Mouse (Mus musculus) liver, embryonic 13.5 days (tissue): ENCODE measurements at regions not wholly inside any gene's neighbourhood (a gene's known extent, or its start where the extent isn't known, plus 50 kb on each side); places are given as distances from the start of the nearest gene placed in this dataset.

ENCODE experiments used
- ATAC-seq: fragments of 200-750 bp; cut with Nextera tagmentation; 2 replicates; pipeline ENCODE4 v1.8.0; 2017; ENCODE audit warnings: low read depth, mild to moderate bottlenecking, moderate number of reproducible peaks, moderate library complexity
- DNase-seq: peaks from one replicate; pipeline ENCODE4 v3.0.0; 2022
- H3K27ac ChIP-seq: fragments of 300-500 bp; sonication (generic); 2 replicates; pipeline ENCODE4 v1.5.1; 2015; ENCODE audit warnings: moderate library complexity, mild to moderate bottlenecking, inconsistent platforms
- H3K27me3 ChIP-seq: fragments of 300-500 bp; sonication (generic); 2 replicates; pipeline ENCODE4 v1.6.1; 2015; ENCODE audit warnings: mild to moderate bottlenecking, inconsistent platforms
- H3K36me3 ChIP-seq: fragments of 300-500 bp; sonication (generic); 2 replicates; pipeline ENCODE4 v1.6.1; 2015; ENCODE audit warnings: mild to moderate bottlenecking, inconsistent platforms
- H3K4me1 ChIP-seq: fragments of 300-500 bp; sonication (generic); replicated peaks from 2 replicates; pipeline ENCODE4 v1.6.1; 2015; ENCODE audit warnings: inconsistent platforms
- H3K4me2 ChIP-seq: fragments of 300-500 bp; sonication (generic); 2 replicates; pipeline ENCODE4 v1.6.1; 2015; ENCODE audit warnings: inconsistent platforms, mild to moderate bottlenecking, moderate library complexity
- H3K4me3 ChIP-seq: fragments of 300-500 bp; sonication (generic); replicated peaks from 2 replicates; pipeline ENCODE4 v1.5.1; 2015; ENCODE audit warnings: mild to moderate bottlenecking, inconsistent platforms
- H3K9ac ChIP-seq: fragments of 300-500 bp; sonication (generic); 2 replicates; pipeline ENCODE4 v1.6.1; 2015; ENCODE audit warnings: mild to moderate bottlenecking, inconsistent platforms
- H3K9me3 ChIP-seq: fragments of 300-500 bp; sonication (generic); replicated peaks from 2 replicates; pipeline ENCODE4 v1.6.1; 2016; ENCODE audit warnings: inconsistent platforms
- WGBS: fragments of 180-500 bp; shearing (Covaris S2); methylation state at CpG from one replicate; pipeline ENCODE4 v1.1.7; 2015; ENCODE audit not compliant: insufficient replicate concordance; 5-methylcytosine and 5-hydroxymethylcytosine counted together

GRCm38 (mm10) chr15:88379342-88379741 is 220.8 kb upstream of the Zdhhc25 start:
- no peak for ATAC-seq
- Histone ChIP-seq H3K9me3 (0 out of 2 replicates have a peak, but pooled peaks cover 21% of the 10 kb centered on the region), H3K27me3 (no peaks in the 10 kb centered on the region), H3K9ac (no peak overlapping the region), H3K27ac (no peak overlapping the region), H3K4me2 (no peak overlapping the region), H3K4me1 (no peaks in the 10 kb centered on the region), H3K4me3 (no peak overlapping the region), H3K36me3 (no peaks in the 10 kb centered on the region)
- 54% methylated on average over 7 of the region's 7 CpGs for WGBS
- DNase-seq: no peak

GRCm38 (mm10) chr15:88379951-88380623 is 220.0 kb upstream of the Zdhhc25 start:
- no peak overlapping the region for H3K9ac ChIP-seq
- peaks cover 27% of the 10 kb centered on the region; the same call in 1 of the 2 replicates for H3K9me3 ChIP-seq
- H3K4me2 ChIP-seq: no peak overlapping the region
- no peaks in the 10 kb centered on the region for H3K36me3 ChIP-seq
- H3K4me1 ChIP-seq: no peaks in the 10 kb centered on the region
- no peaks in the 10 kb centered on the region for H3K27me3 ChIP-seq
- no peak for ATAC-seq
- H3K4me3 ChIP-seq: no peak overlapping the region
- H3K27ac ChIP-seq: no peak overlapping the region
- DNase-seq: no peak
- 21% methylated on average over 6 of the region's 6 CpGs for WGBS

GRCm38 (mm10) chr15:88381419-88381818 is 218.7 kb upstream of the Zdhhc25 start:
- H3K27ac ChIP-seq: no peak overlapping the region
- H3K36me3 ChIP-seq: no peaks in the 10 kb centered on the region
- H3K4me3 ChIP-seq: no peak overlapping the region
- H3K9me3 ChIP-seq: peaks cover 30% of the 10 kb centered on the region; the same call in 1 of the 2 replicates
- 37% methylated on average over 10 of the region's 10 CpGs for WGBS
- H3K4me1 ChIP-seq: no peaks in the 10 kb centered on the region
- H3K4me2 ChIP-seq: no peak overlapping the region
- no peak for ATAC-seq
- H3K27me3 ChIP-seq: no peaks in the 10 kb centered on the region
- no peak overlapping the region for H3K9ac ChIP-seq
- no peak for DNase-seq

GRCm38 (mm10) chr15:88385943-88386342 is 214.2 kb upstream of the Zdhhc25 start:
- Histone ChIP-seq H3K4me2 (no peak overlapping the region), H3K4me1 (no peaks in the 10 kb centered on the region), H3K9me3 (peaks cover 29% of the 10 kb centered on the region; the same call in 1 of the 2 replicates), H3K4me3 (no peak overlapping the region), H3K27me3 (no peaks in the 10 kb centered on the region), H3K27ac (no peak overlapping the region), H3K9ac (no peak overlapping the region), H3K36me3 (no peaks in the 10 kb centered on the region)
- ATAC-seq (no peak), DNase-seq (no peak)
- 59% methylated on average over 2 of the region's 2 CpGs for WGBS

- Histone ChIP-seq H3K27me3 (no peaks in the 10 kb centered on the region), H3K27ac (no peak overlapping the region), H3K9me3 (peaks cover 26% of the 10 kb centered on the region; the same call in 1 of the 2 replicates), H3K4me1 (no peaks in the 10 kb centered on the region), H3K9ac (no peak overlapping the region), H3K36me3 (no peaks in the 10 kb centered on the region), H3K4me3 (no peak overlapping the region), H3K4me2 (no peak overlapping the region)
- DNase-seq (no peak), ATAC-seq (no peak)
- WGBS: 62% methylated on average over 6 of the region's 6 CpGs
Measured at GRCm38 (mm10) chr15:88386711-88387110, 213.4 kb upstream of the Zdhhc25 start.

GRCm38 (mm10) chr15:88391822-88392221 is 208.3 kb upstream of the Zdhhc25 start:
- Histone ChIP-seq H3K4me1 (no peaks in the 10 kb centered on the region), H3K27me3 (no peaks in the 10 kb centered on the region), H3K9me3 (peaks cover 21% of the 10 kb centered on the region; the same call in 1 of the 2 replicates), H3K9ac (no peak overlapping the region), H3K4me2 (no peak overlapping the region), H3K4me3 (no peak overlapping the region), H3K27ac (no peak overlapping the region), H3K36me3 (no peaks in the 10 kb centered on the region)
- DNase-seq (no peak), ATAC-seq (no peak)
- WGBS: 65% methylated on average over 15 of the region's 15 CpGs

GRCm38 (mm10) chr15:88399064-88399463 is 201.0 kb upstream of the Zdhhc25 start:
- H3K9ac ChIP-seq: no peak overlapping the region
- H3K9me3 ChIP-seq: 0 out of 2 replicates have a peak, but pooled peaks cover 15% of the 10 kb centered on the region
- no peak overlapping the region for H3K4me3 ChIP-seq
- H3K4me2 ChIP-seq: no peak overlapping the region
- no peaks in the 10 kb centered on the region for H3K4me1 ChIP-seq
- H3K27me3 ChIP-seq: no peaks in the 10 kb centered on the region
- H3K36me3 ChIP-seq: no peaks in the 10 kb centered on the region
- no peak for DNase-seq
- H3K27ac ChIP-seq: no peak overlapping the region
- no peak for ATAC-seq
- 36% methylated on average over 5 of the region's 5 CpGs for WGBS

- Histone ChIP-seq H3K4me3 (no peak overlapping the region), H3K36me3 (no peaks in the 10 kb centered on the region), H3K27me3 (no peaks in the 10 kb centered on the region), H3K9me3 (0 out of 2 replicates have a peak, but pooled peaks cover 11% of the 10 kb centered on the region), H3K4me2 (no peak overlapping the region), H3K9ac (no peak overlapping the region), H3K27ac (no peak overlapping the region), H3K4me1 (no peaks in the 10 kb centered on the region)
- ATAC-seq (no peak), DNase-seq (no peak)
- 40% methylated on average over 12 of the region's 12 CpGs for WGBS
Measured at GRCm38 (mm10) chr15:88399989-88400388, 200.1 kb upstream of the Zdhhc25 start.

GRCm38 (mm10) chr15:88400787-88401186 is 199.3 kb upstream of the Zdhhc25 start:
- no peaks in the 10 kb centered on the region for H3K27me3 ChIP-seq
- no peak overlapping the region for H3K9ac ChIP-seq
- no peaks in the 10 kb centered on the region for H3K4me1 ChIP-seq
- no peaks in the 10 kb centered on the region for H3K36me3 ChIP-seq
- no peak overlapping the region for H3K4me2 ChIP-seq
- no peak for DNase-seq
- ATAC-seq: no peak
- H3K9me3 ChIP-seq: 0 out of 2 replicates have a peak, but pooled peaks cover 11% of the 10 kb centered on the region
- no peak overlapping the region for H3K27ac ChIP-seq
- H3K4me3 ChIP-seq: no peak overlapping the region
- WGBS: 42% methylated on average over 9 of the region's 9 CpGs

- no peak overlapping the region for H3K4me2 ChIP-seq
- no peak overlapping the region for H3K27ac ChIP-seq
- no peak overlapping the region for H3K4me3 ChIP-seq
- H3K9ac ChIP-seq: no peak overlapping the region
- no peaks in the 10 kb centered on the region for H3K4me1 ChIP-seq
- DNase-seq (no peak), ATAC-seq (no peak)
- 69% methylated on average over 20 of the region's 20 CpGs for WGBS
- H3K27me3 ChIP-seq: no peaks in the 10 kb centered on the region
- H3K36me3 ChIP-seq: no peaks in the 10 kb centered on the region
- peaks cover 41% of the 10 kb centered on the region for H3K9me3 ChIP-seq
Measured at GRCm38 (mm10) chr15:88408461-88409379, 191.4 kb upstream of the Zdhhc25 start.

GRCm38 (mm10) chr15:88414206-88414605 is 185.9 kb upstream of the Zdhhc25 start:
- Histone ChIP-seq H3K9me3 (peaks cover 49% of the 10 kb centered on the region), H3K4me2 (no peak overlapping the region), H3K4me3 (no peak overlapping the region), H3K27me3 (no peaks in the 10 kb centered on the region), H3K4me1 (no peaks in the 10 kb centered on the region), H3K27ac (no peak overlapping the region), H3K9ac (no peak overlapping the region), H3K36me3 (no peaks in the 10 kb centered on the region)
- no peak for DNase-seq
- no peak for ATAC-seq
- WGBS: 52% methylated on average over 4 of the region's 4 CpGs
